Mouse (Mus musculus): Measurements from ENCODE around the gene Tmem161b.

DNA sequence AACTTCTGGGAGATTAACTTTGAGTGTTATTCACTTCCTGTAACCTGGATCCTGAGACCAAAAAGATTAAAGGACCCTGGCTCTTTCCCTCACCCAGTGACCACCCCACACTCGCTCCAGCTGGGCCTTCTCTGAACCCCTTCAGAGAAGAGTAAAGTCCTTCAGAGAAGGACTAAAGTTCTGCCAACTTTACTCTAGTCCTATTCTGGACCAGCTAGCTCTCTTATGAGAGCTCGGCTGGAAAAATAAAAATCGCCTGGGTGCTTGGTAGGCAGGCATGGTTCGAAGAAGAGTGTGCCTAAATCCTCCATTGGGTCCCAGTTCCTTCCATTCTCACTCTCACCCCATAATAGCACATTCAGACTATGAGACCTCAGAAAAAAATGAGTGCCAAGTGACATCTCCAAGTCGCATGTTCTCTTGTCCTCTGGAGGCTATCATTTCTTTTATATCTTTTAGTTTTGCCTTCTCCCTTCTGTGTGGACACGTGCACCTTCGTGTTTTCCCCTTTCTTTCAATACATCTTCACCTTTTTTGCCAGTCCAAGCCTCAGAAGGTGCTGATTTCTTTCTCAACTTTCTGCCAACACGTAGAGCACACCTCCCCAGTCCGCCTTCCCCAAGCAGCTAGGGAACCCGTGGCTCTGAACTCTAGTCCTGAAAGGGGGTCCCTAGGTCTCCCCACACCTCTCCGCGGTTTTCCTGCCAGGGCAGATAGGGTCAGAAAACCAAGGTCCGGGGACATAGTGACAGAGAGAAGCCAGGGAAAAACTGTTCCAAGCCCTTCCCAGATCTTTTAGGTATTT is 121.8 kb downstream of the Tmem161b start:
- TF ChIP-seq CTCF (IDR thresholded peaks at IDR 0.05; ENCODE audit: low read depth, low read length) (no peak), GATA1 (IDR thresholded peaks at IDR 0.05; ENCODE audit: borderline replicate concordance, low read length) (no peak)
